Mouse (Mus musculus) c-Kit-negative CD71-positive TER-119-positive erythroid progenitor cells, embryonic 14.5 days (primary cell): ENCODE data around the gene Galnt10.

ENCODE experiments used
- DNase-seq: peaks from one replicate; pipeline ENCODE4 v3.0.0-alpha.2; 2013; ENCODE audit warnings: low read depth, low spot score

Galnt10 gene

DNA sequence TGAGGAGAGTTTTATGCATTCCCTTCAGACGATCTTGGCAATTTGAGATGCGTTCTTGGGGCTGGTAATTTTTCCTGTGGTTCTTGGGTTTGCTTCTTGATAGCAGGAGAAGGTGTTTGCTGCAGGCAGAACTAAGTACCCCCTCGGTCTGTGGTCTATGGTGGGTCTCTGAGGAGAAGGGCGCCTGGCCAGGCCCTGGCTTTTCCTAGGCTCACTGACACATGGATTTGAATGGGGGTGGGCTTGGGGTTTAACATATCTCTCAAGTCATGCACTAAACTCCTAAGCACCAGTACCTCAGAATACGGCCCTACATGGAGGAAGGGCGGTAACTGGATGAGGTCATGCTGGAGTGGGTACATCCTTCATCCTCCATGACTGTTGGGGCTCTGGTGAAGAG lies 13.5 kb downstream of the Galnt10 start:
- no peak for DNase-seq

DNA sequence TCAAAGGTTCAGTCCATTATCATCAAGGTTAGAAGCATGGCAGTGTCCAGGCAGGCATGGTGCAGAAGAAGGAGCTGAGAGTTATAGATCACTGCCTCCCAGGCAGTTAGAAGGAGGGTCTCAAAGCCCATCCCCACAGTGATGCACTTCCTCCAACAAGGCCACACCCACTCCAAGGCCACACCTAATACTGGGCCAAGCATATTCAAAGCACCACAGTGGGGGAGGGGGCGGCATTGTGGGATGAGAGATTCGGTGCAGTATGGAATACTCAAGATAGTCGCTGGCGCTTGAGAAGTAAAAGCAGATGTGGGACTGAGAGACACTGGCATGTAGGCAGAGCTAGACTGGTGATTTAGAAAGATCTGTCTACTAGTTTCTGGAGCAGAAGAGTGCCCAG lies 14.9 kb downstream of the Galnt10 start:
- no peak for DNase-seq

DNA sequence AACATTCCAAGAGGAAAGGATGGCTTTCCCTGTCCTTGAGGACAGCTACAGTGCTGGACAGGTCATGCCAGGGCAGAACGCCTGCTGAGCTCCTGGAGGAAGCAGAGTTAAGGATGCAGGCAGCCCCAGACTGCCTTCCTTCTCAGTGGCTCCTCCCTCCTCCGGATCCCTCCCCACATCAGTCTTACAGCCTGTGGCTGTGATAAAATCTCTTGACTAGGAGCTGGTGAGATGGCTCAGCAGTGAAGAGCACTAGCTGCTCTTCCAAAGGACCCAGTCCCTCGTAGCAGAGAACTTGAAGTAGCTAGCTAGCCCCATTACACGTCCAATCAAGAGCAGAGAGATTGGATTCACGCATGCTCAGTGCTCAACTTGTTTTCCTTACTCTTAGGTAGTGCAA lies 15.6 kb downstream of the Galnt10 start:
- no peak for DNase-seq

DNA sequence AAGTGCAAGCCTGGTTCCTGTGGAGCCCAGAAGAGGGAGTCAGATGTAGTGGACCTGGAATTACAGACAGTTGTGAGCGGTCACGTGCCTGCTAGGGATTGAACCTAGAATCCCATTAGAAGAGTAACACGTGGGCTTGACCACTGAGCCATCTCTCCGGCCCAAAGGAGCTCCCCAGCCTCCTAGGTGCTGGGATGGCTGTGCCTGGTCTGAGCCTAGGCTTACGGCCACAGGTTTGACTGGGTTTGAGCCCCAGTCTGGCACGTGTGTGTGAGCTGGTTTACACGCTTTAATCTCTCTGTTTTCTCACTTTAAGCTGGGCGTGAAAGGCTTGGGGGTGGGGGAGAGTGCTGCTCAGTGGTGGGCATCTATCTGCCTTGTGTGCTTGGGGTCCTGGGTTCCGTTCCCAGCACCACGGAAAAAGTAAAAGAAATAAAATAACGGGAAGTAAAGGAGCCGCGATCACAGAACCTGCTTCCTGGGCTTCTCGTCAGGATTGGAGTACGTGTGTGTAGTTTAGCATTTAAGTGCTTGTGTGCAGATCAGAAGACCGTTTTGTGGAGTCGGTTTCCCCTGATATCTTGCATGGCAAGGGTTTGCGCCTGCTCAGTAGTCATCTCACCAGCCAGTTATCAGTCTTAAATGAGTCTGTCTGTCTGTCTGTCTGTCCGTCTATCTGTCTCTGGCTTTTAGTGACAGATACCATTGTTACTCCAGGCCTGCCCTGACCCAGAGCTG lies 16.4 kb downstream of the Galnt10 start:
- no peak for DNase-seq

DNA sequence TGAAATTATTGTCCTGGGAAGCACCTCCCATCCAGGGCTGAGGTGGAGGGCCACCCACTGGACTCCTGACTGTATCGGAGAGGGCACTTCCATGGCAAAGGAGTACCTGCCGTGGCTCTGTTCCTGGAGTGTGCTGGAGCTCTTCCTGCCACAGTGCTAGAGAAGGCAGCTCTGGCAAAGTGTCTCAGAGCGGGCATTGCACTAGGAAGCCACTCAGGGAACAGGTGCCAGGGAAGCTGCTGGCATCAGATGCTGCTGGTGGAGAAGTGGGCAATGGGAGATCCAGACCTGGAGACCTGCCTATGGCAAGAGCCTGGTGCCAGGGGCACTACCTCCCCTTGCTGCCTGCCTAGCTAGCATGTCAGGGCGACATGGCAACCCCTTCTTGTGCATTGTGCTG lies 17.0 kb downstream of the Galnt10 start:
- DNase-seq: no peak

DNA sequence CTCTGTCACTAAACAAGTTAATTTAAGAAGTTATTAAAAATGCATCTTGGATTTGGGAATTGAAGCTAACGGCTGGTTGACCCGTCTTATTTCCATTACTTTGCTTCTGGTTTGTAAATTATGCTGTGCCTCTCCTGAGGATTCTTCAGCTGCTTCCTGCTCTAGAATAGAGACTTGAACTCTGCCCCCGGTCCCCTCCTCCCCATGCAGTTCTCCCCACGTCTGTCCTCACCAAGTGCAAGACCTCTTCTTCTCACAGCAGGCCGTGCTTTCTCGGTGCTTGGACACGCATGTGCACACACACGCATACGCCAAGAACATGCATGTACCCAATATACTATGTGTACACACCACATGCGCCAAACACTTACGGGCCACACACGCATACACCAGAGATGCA lies 18.0 kb downstream of the Galnt10 start:
- no peak for DNase-seq

DNA sequence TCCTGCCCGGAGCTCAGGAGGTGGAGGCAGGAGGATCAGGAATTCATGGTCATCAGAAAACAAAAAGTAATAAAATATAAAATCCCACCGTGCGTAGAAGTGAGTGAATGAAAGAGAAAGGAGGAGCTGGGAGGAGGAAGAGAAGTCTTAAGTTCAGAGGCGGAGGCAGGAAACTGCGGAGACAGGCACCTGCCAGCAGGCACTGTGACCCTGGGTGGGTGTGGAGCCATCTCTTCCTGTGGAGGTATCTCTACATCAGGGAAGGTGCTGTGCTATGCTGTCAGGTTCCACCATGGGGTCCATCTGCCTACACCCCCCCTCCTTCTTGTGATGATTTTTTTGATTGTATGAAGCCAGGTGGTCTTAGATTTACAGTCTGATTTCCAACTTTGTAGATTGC lies 19.5 kb downstream of the Galnt10 start:
- DNase-seq: no peak

DNA sequence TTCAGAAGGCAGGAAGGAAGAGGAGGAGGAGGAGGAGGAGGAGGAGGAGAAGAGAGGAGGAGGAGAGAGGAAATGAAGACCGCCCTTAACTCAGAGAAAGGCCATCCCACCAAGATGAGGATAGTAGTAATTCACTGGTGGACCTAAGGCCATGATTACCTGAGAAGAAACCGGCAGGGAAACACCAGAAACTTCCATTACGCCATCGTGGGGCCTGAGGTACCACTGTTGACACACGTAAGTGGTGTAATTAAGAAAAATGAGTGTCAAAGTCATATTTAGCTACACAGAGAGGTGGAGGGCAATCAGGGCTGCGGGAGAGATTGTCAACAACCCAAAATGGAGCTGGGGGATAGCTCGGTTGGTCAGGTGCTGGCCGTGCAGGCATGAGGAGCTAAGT lies 23.0 kb downstream of the Galnt10 start:
- DNase-seq: no peak

DNA sequence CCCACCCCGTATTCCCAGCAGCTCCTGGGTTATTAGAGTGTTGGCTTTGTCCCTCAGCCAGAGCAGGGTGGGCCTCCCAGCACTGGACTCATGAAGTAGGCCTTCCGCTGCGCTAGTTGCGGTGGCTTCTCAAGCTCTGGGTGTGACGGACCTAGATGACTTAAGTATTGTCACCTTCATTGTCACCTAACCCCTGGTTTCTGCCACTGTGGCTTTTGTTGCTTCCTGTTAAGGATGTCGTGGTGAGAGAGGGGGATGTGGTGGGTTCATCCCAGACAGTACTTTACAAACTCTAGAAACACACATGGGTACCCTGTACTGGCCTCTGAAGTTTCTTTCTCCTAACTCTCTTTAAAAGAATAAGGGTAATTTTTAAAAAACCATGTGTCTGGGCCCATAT lies 24.3 kb downstream of the Galnt10 start:
- no peak for DNase-seq

DNA sequence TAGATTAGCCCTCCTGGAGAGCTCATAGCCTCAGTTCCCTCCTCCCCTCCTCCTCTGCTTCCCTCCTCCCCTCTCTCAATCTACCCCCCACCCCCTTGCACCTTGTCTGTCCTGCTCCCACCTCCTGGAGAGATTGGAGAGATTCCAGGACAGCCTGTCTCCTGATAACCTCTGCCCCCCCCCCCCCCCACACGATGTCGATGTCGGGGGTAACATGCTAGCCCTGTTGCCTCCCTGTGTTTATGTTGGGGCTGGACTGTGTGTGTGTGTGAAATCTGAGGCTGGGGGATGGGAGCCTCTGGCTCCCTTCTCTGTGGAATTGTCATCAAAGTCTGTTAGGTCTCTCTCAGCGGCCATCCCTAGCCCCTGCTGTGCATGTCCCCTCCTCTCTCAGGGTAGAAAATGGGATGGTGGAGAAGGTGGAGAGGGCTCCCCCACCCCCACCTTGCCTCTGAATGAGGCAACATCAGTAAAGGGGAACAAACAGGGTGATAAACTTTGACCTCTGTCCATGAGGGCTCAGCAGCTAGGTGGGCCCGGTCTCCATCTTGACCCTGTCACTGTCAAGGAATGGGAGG lies 26.0 kb downstream of the Galnt10 start:
- no peak for DNase-seq

DNA sequence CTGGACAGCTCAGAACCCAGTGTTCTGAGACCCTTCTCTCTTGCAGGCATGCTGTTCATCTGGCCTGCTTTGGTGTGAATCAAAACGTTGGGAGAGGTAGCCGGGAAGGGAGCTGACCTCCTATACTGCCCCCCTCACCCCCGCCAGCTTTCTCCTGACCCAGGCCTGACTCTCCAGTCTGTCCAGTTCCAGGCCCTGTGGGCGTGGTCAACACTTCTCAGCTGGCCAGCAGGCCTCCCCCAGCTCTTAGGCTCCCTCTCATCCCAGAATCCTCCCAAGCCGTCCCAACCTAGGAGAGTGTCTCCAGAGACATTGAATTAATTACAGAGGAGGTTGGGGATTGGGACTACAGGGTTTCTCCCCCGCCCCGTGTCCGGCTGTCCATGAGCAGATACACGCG lies 26.6 kb downstream of the Galnt10 start:
- DNase-seq: no peak

DNA sequence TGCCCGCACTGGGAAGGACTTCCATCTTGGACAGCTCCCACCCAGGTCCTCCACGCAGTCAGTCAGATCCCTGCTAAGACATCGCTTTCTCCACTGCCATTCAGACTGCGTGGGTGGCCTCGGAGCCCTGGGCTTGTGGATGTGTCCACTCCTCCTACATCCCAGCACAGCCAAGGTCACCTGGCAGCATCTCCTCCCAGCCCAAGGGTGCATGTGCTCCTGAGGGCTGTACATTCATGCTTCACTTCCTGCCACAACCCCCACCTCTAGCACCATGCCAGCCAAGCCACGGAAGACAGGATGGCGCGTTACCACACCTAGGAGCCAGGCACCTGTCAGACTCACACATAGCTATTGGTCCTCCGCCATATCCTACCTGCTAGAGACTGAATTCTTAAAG lies 27.8 kb downstream of the Galnt10 start:
- no peak for DNase-seq

DNA sequence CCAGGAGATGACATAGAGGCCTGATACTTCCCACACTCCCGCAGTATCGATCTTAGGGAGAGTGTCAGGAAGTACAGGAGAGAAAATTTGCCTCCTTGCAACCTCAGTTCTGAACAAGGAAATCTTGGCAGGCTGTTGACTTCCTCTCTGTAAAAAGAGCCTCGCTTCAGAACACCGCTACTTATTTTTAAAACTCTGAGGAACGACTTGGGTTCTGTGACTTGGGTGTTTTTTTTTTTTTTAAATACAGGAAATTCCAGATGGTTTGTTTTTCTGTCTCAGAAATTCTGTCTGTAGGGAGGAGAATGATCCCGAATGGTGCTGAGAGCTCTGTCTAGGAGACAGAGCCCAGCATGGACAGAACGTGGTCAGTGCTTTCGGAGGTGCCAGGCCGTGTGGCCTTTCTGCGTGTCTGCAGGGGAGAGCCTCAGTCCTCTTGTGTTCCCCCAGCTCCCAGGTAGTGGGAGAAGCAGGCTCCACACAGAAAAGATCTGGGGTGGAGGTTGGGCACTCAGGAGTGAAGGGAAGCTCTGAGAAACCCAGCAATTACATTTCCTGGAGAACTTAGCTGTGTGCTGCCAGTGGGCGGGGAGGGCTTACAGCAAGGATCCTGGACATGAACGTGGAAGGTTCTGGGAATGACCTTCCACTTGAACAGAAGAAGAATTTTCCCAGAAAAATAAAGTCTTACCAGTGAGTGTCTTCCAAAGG lies 28.9 kb downstream of the Galnt10 start:
- DNase-seq: no peak

DNA sequence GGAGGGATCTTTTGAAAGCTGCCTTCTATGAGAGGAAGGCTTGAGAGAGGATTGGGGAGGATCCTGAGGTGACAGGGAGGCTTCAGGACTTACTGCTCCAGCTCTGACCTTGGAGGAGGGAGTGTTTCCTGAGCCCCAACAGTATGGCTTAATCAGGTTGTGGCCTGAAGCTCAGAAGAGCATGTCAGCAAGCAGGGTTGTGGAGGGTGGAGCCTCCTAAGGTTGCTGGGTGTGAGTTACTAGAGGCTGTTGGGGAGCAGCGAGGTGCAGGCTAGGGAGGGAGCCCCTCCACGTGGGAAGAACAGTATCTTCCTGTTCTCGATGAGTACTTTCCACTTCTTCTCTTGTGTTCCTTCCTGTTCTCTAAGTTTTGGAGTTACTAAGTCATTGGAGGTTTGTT lies 32.0 kb downstream of the Galnt10 start:
- DNase-seq: no peak

DNA sequence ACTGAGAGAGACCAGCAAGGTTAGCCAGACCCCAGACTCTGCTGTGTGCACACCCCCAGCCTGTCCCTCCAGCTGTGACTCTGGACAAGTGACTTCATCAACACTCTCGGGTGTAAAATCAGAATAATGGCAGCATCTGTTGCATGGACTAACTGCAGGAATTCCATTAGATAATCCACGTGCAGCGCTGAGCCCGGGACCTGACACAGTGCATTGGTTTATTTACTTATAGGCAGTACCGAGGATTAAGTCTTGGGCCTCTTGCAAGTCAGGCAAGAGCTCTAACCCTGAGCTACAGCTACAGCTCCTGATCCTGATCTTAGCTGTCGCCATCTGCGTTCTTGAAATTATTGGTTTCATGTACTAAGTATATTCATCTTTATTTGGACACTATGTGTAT lies 37.3 kb downstream of the Galnt10 start:
- DNase-seq: no peak

DNA sequence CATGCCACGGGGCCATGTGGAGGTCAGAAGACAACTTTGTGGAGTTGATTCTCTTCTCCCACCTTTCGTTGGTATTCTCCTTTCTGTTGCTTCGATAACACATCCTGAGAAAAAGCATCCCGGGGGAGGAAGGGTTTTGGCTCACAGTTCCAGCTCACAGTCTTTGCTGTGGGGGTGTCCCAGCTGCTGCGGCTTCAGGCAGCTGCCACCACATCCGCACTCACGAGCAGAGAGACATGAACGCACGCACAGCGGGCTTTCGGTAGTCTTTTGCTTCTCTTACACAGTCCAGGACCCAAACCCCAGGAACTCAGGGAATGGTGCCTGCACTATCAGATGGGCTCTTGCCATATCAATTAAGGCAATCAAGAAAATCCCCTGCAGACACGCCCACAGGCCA lies 37.9 kb downstream of the Galnt10 start:
- no peak for DNase-seq

DNA sequence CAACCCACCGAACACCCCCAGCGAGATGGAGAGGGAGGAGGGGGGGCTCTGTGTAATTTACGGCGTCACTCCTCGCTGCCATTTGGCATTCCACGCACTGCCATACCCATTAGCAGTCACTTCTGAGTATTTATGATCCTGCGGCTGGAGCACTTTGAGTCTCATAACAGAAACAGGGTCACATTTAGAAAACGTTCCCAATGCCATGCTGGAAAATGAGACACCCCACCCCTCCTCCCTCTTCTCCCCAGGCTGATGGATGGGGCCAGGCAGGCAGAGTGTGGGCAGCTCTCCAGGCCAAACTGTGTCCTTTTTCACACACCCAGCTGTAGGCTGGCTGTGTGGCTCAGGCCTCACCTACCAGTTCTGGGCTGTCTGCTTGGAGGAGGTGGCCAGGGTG lies 38.7 kb downstream of the Galnt10 start:
- DNase-seq: no peak

DNA sequence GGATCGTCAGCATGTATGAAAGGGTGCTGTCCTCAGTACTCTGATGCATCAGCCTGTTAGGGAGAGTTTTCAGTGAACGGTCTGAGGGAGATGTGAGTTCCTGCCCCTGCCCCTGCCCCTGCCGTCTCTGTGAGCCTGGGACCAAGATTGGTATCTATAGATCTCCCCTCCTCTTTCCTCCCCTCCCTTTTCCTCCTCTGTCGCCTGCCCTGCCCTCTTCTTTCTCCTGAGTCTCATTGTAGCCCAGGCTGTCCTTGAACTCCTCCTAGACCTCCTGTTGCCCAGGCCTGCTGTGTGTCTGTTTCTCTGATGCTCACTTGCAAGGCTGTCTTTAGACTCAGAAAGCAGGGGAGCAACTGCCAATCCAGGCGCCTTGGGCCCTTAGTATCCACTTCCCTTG lies 39.6 kb downstream of the Galnt10 start:
- DNase-seq: no peak

DNA sequence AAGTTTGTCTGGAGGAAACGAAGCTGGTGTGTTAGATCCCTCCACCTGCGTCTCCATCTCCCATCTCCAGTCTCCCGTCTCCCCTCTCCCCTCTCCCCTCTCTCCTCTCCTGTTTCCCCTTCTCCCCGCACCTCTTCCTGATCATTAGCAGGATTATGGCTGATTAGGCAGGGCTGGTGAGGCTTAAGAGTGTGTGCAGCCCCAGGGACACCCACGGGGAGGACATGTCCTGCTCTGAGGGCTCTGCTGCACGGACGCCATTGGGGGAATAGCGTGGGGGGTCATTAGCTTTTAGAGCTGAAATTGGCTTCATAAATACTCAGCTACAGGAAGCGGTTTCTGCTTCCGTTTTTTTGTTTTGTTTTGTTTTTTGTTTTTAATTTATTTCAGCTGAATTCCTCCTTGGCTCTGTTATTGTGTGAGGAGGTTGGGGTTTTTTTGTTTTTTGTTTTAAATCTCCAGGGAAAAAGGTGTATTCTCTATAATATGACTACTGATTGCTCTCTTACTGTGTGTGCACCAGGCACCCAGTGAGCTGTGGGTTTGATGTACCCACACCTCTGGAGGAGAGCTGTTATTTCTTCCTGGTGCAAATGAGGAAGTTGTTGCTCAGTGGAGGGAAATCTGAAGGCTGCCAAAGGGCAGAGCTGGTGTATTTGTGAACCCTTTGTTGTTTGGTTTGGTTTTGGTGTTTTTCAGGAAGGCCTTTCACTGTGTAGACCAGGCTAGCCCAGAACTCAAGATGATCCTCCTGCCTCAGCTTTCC lies 40.6 kb downstream of the Galnt10 start:
- no peak for DNase-seq

DNA sequence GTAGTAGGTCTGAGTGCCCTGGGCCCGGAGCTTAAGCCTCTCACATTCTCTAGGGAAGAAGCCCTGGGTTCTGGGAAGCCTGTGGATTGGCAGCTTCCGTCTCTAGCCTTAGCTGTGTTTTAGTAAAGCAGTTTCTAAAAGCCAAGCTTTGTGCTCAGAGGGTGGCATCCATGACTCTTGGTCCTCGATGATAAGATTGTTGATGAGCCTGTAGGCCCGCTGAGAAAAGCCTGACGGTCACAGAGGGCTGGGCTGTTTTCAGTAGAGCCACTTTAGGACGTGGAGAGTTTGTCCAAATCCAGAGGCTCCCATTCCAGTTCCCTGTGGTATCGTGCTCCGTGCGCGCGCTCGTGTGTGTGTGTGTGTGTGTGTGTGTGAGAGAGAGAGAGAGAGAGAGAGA lies 41.6 kb downstream of the Galnt10 start:
- DNase-seq: no peak

DNA sequence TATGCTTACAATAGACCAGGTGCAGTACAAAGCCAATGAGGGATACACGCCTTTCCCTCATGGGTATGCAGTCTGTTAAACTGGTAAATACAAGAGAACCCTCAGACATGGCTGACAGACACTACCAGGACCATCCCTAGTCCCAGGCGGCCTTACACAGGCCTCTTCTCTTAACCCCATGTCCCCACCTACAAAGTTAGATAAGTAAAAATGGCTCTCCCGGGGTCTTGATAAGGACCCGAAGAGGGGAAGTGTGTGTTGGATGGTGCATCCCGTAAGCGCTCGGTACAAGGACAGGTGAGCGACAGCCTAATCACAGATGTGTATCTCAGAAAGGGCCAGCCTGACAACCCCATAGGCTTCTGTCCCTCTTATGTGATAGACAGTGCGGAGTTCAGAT lies 42.0 kb downstream of the Galnt10 start:
- DNase-seq: no peak

DNA sequence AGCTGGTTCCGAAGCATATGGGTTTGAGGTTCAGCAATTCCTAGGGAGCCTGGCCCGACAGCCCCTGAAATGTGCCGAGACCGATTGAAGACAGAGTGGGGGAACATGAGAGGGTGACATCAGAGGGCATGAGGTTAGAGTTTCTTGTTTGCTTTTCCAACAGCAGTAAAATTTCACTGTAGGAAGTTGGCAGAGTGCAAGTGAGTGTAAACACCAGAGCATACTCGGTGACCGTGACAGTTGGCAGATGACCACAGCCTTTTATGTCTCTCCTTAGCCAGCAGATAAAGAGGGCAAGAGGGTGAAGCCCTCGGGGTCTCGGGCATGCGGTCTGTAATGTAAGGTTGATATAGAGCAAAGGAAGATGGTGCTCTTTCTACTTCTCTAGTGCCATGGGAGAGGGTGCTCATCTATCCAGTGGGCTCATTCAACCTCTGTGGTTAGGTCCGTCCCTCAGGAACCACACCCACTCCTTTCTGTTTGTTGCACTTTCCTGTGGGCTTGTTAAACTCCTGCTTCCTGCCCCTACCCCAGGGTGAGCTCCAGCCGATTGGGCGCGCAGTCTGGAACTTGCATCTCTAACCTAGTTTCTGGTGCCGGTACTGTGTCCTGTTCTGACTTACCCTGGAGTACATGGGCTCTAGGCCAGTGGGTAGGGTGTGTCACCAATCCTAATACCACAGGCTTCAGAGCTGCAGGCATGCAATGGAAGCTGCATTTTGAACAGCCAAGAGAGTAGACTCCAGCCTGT lies 43.1 kb downstream of the Galnt10 start:
- no peak for DNase-seq
